Mouse (Mus musculus) myocyte (in vitro differentiated cells): ENCODE measurements around the gene Vps13c. TPM values are rescaled to one million over a fixed set of nuclear protein-coding genes. Genes with fewer than 3 reads are reported as not detected.

Experiments
- H3K27me3 ChIP-seq: one replicate; pipeline ENCODE4 v1.6.1; 2011; ENCODE audit not compliant: control insufficient read depth, insufficient read depth, insufficient read length
- H3K36me3 ChIP-seq: one replicate; pipeline ENCODE4 v1.6.1; 2011; ENCODE audit not compliant: control insufficient read depth, insufficient read depth
- H3K4me2 ChIP-seq: one replicate; pipeline ENCODE4 v1.6.1; 2011; ENCODE audit warnings: low read depth, control low read depth
- H3K4me3 ChIP-seq: one replicate; pipeline ENCODE4 v1.5.1; 2011; ENCODE audit warnings: mild to moderate bottlenecking, control low read depth, moderate library complexity
- H3K79me2 ChIP-seq: one replicate; pipeline ENCODE4 v1.6.1; 2011; ENCODE audit not compliant: control insufficient read depth, insufficient read depth
- H3ac ChIP-seq: one replicate; pipeline ENCODE4 v1.6.1; 2011; ENCODE audit not compliant: control insufficient read depth, insufficient read length
- CEBPB ChIP-seq: IDR thresholded peaks from 2 replicates; pipeline ENCODE4 v1.6.1; 2011; ENCODE audit warnings: mild to moderate bottlenecking, moderate library complexity; ENCODE audit not compliant: poor library complexity, insufficient read depth, severe bottlenecking
- E2F4 ChIP-seq: IDR thresholded peaks from one replicate; pipeline ENCODE4 v1.6.1; 2011; ENCODE audit warnings: mild to moderate bottlenecking, control low read depth, moderate library complexity; ENCODE audit not compliant: insufficient read depth
- MAX ChIP-seq: IDR thresholded peaks from one replicate; pipeline ENCODE4 v1.6.1; 2011; ENCODE audit warnings: low read depth, mild to moderate bottlenecking, control low read depth
- MYOD1 ChIP-seq, 3 experiments: IDR thresholded peaks; one replicate each; pipeline ENCODE4 v1.6.1; 2011; ENCODE audit warnings: control low read depth in 2 of 3, low read depth in 2 of 3, mild to moderate bottlenecking in 2 of 3, moderate library complexity in 1 of 3; ENCODE audit not compliant: insufficient read length in 2 of 3, control insufficient read depth in 1 of 3
- MYOG ChIP-seq, 3 experiments: IDR thresholded peaks; one replicate each; pipeline ENCODE4 v1.6.1; 2011; ENCODE audit warnings: control low read depth in 2 of 3, low read depth in 2 of 3, mild to moderate bottlenecking in 2 of 3; ENCODE audit not compliant: insufficient read length in 2 of 3, control insufficient read depth in 1 of 3, insufficient read depth in 1 of 3
- POLR2A ChIP-seq: IDR thresholded peaks from one replicate; pipeline ENCODE4 v1.6.1; 2011; ENCODE audit warnings: low read depth, mild to moderate bottlenecking, control low read depth, moderate library complexity; ENCODE audit not compliant: insufficient read length
- POLR2AphosphoS2 ChIP-seq: IDR thresholded peaks from one replicate; pipeline ENCODE4 v1.6.1; 2011; ENCODE audit warnings: low read depth, control low read depth; ENCODE audit not compliant: insufficient read length
- REST ChIP-seq: IDR thresholded peaks from one replicate; pipeline ENCODE4 v1.6.1; 2011; ENCODE audit warnings: mild to moderate bottlenecking, control low read depth, moderate library complexity; ENCODE audit not compliant: insufficient read depth, insufficient read length
- SRF ChIP-seq: IDR thresholded peaks from one replicate; pipeline ENCODE4 v1.6.1; 2011; ENCODE audit warnings: low read depth; ENCODE audit not compliant: control insufficient read depth, insufficient read length
- TCF12 ChIP-seq: IDR thresholded peaks from one replicate; pipeline ENCODE4 v1.6.1; 2011; ENCODE audit warnings: mild to moderate bottlenecking, control low read depth; ENCODE audit not compliant: poor library complexity, insufficient read depth, severe bottlenecking
- TCF3 ChIP-seq: IDR thresholded peaks from one replicate; pipeline ENCODE4 v1.6.1; 2011; ENCODE audit warnings: low read depth, control low read depth; ENCODE audit not compliant: insufficient read length
- USF1 ChIP-seq: IDR thresholded peaks from one replicate; pipeline ENCODE4 v1.6.1; 2011; ENCODE audit warnings: low read depth, mild to moderate bottlenecking, control low read depth, moderate library complexity
- polyA plus RNA-seq: library from polyadenylated mRNA; unstranded; fragments of >200 nt; fragmentation: generic; extraction: Trizol; gene quantifications from one replicate; pipeline ENCODE4 v1.2.1, GENCODE M21; 2012; ENCODE audit warnings: missing spikeins

Vps13c gene
- polyA plus RNA-seq, 1 experiment, result 7.3 TPM

DNA sequence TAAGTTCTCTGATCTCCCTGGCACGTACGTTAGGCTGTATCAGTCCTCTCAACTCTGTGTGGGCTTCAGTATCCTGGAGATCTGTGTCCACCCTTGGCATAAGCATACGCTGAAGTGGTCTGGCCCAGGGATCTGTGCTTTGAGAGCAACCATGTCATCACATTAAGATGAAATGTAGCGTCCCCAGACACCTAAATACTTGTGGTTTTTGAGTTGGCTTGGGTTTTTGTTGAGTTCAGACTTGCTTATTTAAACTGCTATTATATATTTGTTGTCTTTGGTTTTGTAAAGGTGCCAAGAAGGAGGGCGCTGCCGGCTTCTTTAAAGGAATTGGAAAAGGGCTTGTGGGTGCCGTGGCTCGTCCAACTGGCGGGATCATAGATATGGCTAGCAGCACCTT lies 135.3 kb downstream of the Vps13c start:
- Histone ChIP-seq H3ac (no peak overlapping the region), H3K27me3 (no peaks in the 10 kb centered on the region), H3K79me2 (no peaks in the 10 kb centered on the region), H3K4me3 (no peak overlapping the region), H3K36me3 (no peaks in the 10 kb centered on the region), H3K4me2 (no peak overlapping the region)
- TF ChIP-seq TCF12, result no peak
- TF ChIP-seq POLR2A, result no peak
- TF ChIP-seq E2F4, result no peak
- no peak for TF ChIP-seq REST

DNA sequence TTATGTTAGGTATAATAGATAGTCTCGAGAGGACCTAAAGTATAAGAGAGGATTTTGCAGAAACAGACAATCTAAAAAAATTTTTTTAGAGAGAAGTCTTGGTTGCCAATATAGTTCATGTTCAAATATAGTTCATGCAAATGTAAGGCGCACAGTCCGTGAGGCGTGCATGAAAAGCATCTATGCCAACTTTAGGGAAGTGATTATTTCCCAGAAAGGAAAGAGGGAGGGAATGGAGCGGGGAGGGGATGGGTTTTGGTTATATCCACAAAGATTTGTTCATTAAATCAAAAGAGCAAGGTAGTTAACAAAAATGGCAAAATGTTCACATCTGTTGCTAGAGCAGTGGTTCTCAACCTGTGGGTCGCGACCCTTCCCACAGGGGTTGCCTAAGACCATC lies 166.4 kb downstream of the Vps13c start:
- Histone ChIP-seq H3K4me3 (no peak overlapping the region), H3K36me3 (no peaks in the 10 kb centered on the region), H3ac (no peak overlapping the region), H3K4me2 (no peak overlapping the region), H3K79me2 (no peaks in the 10 kb centered on the region), H3K27me3 (peaks cover 21% of the 10 kb centered on the region)
- TF ChIP-seq TCF3, result no peak
- TF ChIP-seq REST, result no peak
- no peak for TF ChIP-seq TCF12
- TF ChIP-seq E2F4, result no peak
- no peak for TF ChIP-seq MYOD1 (IDR thresholded peaks at IDR 0.05; ENCODE audit: control insufficient read depth in 1 of 3, insufficient read length in 2 of 3, low read depth in 2 of 3)
- no peak for TF ChIP-seq POLR2A
- no peak for TF ChIP-seq USF1
- TF ChIP-seq SRF, result no peak
- TF ChIP-seq MYOG (IDR thresholded peaks at IDR 0.05; ENCODE audit: control insufficient read depth in 1 of 3, insufficient read depth in 1 of 3, insufficient read length in 2 of 3, low read depth in 2 of 3), result no peak
- TF ChIP-seq POLR2AphosphoS2, result no peak
- TF ChIP-seq CEBPB, result no peak
- TF ChIP-seq MAX, result no peak

DNA sequence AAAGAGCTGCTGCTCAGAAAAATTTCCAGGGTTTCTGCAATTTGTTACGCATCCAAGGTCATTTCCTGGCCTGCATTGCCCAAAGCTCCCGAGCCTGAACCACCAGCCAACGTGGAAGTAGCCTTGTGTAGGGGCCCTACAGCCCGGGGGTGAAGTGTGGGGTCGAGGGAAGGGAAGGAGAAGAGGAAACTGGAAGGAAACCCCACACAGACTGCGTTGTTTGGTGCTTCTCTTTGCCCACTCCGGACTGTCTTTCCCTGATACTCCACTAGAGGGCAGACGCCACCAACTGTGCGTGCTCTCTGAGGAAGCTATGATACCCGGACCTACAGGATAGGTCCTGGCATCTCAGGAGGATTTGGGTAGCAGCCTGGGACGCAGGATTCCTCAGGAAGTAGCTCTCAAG lies 174.8 kb downstream of the Vps13c start:
- peaks cover 11% of the 10 kb centered on the region for H3K27me3 ChIP-seq
- H3K36me3 ChIP-seq, result no peaks in the 10 kb centered on the region
- TF ChIP-seq POLR2AphosphoS2 (no peak), REST (no peak), SRF (no peak), TCF12 (no peak), E2F4 (no peak), MYOD1 (IDR thresholded peaks at IDR 0.05; ENCODE audit: control insufficient read depth in 1 of 3, insufficient read length in 2 of 3, low read depth in 2 of 3) (no peak), MAX (no peak), TCF3 (no peak), POLR2A (no peak), USF1 (no peak), CEBPB (no peak), MYOG (IDR thresholded peaks at IDR 0.05; ENCODE audit: control insufficient read depth in 1 of 3, insufficient read depth in 1 of 3, insufficient read length in 2 of 3, low read depth in 2 of 3) (no peak)
- no peak overlapping the region for H3ac ChIP-seq
- no peak overlapping the region for H3K4me3 ChIP-seq
- no peaks in the 10 kb centered on the region for H3K79me2 ChIP-seq
- peak overlapping the region; percentile 47 for H3K4me2 ChIP-seq

DNA sequence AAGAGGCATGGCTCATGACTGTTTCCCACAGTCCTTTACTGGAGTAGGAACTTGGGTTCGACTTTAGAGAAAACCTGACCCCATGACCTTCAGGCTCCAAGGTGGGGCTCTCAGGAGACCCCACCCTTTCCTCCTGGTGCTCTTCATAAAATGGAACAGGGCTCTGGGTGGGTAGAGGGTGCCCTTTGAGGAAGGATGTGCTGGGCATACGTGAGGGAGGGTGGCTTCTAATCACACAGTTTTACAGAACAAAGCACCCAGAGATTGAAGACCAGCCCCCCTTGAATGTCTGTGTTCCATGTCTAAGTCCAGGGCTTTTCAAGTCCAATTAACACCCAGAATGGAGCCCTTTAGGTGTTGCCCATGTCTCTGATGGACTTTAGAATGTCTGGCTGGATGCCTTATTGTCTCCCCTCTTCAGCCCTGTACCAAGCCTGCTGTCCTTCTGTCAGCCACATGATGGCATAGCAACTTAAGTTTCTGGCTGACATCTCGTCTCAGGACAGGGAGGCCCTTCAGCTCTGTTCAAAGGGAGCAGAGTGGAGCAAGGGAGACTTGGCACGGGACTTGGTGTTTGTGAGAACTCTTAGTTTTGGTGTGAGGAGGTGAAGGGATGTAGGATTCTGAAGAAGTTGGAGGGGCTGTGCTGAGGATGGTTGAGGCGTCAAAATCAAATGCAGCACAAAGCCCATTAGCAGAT lies 176.2 kb downstream of the Vps13c start:
- Histone ChIP-seq H3K36me3 (no peaks in the 10 kb centered on the region), H3K4me2 (no peak overlapping the region), H3ac (no peak overlapping the region), H3K79me2 (no peaks in the 10 kb centered on the region), H3K27me3 (peaks cover 7% of the 10 kb centered on the region), H3K4me3 (no peak overlapping the region)
- TF ChIP-seq POLR2A (no peak), MYOG (IDR thresholded peaks at IDR 0.05; ENCODE audit: control insufficient read depth in 1 of 3, insufficient read depth in 1 of 3, insufficient read length in 2 of 3, low read depth in 2 of 3) (no peak), REST (no peak), TCF12 (no peak), POLR2AphosphoS2 (no peak), USF1 (no peak), MYOD1 (IDR thresholded peaks at IDR 0.05; ENCODE audit: control insufficient read depth in 1 of 3, insufficient read length in 2 of 3, low read depth in 2 of 3) (no peak), TCF3 (no peak), SRF (no peak), MAX (no peak), E2F4 (no peak), CEBPB (no peak)

DNA sequence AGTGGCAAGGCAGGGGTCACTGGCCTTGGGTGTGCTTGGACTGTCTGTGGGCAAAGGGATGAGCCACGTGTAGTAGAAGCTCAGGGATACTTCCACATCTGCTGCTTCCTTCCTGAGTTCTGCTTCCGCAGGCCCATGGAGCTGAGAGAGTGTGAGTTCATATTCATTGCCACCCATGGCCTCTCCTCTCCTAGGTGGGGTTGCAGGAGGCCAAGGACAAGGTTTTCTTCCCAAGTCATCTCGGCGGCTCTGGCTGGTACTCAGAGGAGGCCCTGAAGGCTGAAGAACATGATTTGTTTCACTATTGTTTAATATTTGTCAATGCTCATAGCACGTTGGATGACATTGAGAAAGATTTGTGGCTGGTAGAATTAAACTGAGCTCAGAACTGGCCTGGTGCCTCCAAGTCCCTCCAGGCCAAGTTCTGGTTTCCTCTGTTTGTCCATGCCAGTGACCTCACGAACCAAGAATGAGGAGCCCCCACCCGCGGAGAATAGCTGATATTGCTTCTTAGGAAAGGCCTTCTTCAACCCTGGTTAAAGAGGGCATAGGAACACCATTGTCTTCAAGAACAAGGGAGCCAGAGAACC lies 180.7 kb downstream of the Vps13c start:
- Histone ChIP-seq H3K27me3 (peaks cover 7% of the 10 kb centered on the region), H3K4me2 (no peak overlapping the region), H3K79me2 (no peaks in the 10 kb centered on the region), H3K36me3 (no peaks in the 10 kb centered on the region), H3ac (no peak overlapping the region), H3K4me3 (no peak overlapping the region)
- TF ChIP-seq REST, result no peak
- no peak for TF ChIP-seq USF1
- TF ChIP-seq TCF3, result no peak
- no peak for TF ChIP-seq MYOD1 (IDR thresholded peaks at IDR 0.05; ENCODE audit: control insufficient read depth in 1 of 3, insufficient read length in 2 of 3, low read depth in 2 of 3)
- no peak for TF ChIP-seq E2F4
- TF ChIP-seq CEBPB, result no peak
- TF ChIP-seq MAX, result no peak
- TF ChIP-seq TCF12, result no peak
- no peak for TF ChIP-seq POLR2A
- TF ChIP-seq SRF, result no peak
- TF ChIP-seq MYOG (IDR thresholded peaks at IDR 0.05; ENCODE audit: control insufficient read depth in 1 of 3, insufficient read depth in 1 of 3, insufficient read length in 2 of 3, low read depth in 2 of 3), result no peak
- TF ChIP-seq POLR2AphosphoS2, result no peak
